Mouse (Mus musculus): ENCODE measurements around the gene Pten.

DNA sequence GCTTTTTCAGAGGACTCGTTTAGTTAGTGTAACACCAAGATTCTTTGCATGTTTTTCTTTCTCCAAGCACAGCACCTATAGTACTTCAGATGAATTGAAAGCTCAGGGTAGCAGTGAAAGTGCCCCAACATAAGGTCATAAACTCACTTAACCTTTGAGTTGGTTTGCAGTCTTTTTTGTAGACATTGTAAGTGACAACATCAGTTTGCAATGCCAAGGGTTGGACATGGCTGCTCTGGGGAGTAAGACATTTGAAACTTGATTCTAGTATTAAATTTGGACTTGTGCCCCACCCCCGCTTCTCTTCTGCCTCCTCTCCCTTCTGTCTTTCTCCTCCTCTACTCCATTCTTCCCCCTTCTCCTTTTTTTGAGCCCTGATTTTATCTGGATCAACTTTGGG is 43.3 kb downstream of the Pten start:
- TF ChIP-seq CTCF (IDR thresholded peaks at IDR 0.05; ENCODE audit: insufficient read depth, low read length) = no peak
- no peak for TF ChIP-seq POLR2A (IDR thresholded peaks at IDR 0.05; ENCODE audit: borderline replicate concordance, extremely low read depth, low read depth, low read length)
